Mouse (Mus musculus) retina, adult 2 months (tissue): Measurements from ENCODE around the gene Lrrc39.

Experiments
- DNase-seq: peaks from one replicate; pipeline ENCODE4 v3.0.0-alpha.2; 2012; ENCODE audit warnings: low read depth, low spot score

Lrrc39 gene

GRCm38 (mm10) chr3:116604570-116604969 lies 41.8 kb downstream of the Lrrc39 start:
- DNase-seq, result no peak

GRCm38 (mm10) chr3:116614295-116614892 lies 51.6 kb downstream of the Lrrc39 start, which contains the start of gene Trmt13:
Gene Trmt13, minus strand, starts transcription at chr3:116614587.
- DNase-seq, result no peak

- no peak for DNase-seq
These were observed 52.7 kb downstream of the Lrrc39 start for GRCm38 (mm10) chr3:116615318-116616068.

- no peak for DNase-seq
These were observed 56.1 kb downstream of the Lrrc39 start for GRCm38 (mm10) chr3:116618855-116619254.

- DNase-seq, result no peak
These were observed 58.0 kb downstream of the Lrrc39 start for GRCm38 (mm10) chr3:116620636-116621370.

- DNase-seq, result no peak
These were observed 59.9 kb downstream of the Lrrc39 start for GRCm38 (mm10) chr3:116622641-116623040.

- no peak for DNase-seq
These were observed 68.7 kb downstream of the Lrrc39 start for GRCm38 (mm10) chr3:116631459-116631858.
